Mouse (Mus musculus) kidney, postnatal 36 days (tissue): ENCODE data around the gene Ube2r2.

ENCODE experiments used
- DNase-seq, 2 experiments: peaks; one replicate each; pipeline ENCODE4 v3.0.0; 2021 to 2022; ENCODE audit warnings: mixed read lengths in 2 of 2

The Ube2r2 gene

DNA sequence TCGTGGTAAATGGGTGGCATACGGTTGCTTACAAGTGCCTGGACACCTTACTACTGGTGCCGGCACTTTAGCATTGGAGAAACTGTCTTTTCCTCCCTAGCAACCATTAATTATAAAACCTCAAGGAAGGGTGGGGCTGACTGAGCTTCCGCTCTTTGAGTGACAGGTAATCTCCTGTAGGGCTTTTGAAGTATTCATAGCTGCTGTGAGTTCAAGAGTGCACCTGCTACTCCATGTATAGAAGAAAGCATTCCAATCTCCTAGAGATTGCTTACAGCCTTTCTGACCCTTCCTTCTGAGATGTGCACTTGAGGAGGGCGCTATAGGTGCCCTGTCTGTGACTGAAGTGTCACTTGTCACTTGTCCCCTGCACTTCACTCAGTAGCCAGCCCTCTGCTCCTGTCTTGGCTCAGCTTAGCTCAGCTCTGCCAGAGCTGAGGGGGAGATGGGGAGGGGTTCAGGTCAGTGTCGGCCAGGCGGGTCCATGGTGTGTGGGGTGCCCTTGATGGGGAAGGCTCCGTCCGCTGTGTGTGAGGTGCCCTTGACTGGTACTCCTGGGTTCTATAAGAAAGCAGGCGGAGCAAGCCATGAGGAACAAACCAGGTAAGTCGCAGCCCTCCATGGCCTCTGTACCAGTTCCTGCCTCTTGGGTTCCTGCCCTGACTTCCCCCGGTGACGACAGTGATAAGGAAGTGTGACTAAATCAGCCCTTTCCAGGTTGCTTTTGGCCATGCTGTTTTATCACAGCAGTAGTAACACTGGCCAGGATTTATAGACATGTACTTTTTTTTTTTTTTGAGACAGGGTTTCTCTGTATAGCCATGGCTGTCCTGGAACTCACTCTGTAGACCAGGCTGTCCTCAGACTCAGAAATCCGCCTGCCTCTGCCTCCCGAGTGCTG is 44.5 kb downstream of the Ube2r2 start:
- peak in 1 of 2 experiments; percentile 16 for DNase-seq

GRCm38 (mm10) chr4:41189809-41190208 is 54.3 kb downstream of the Ube2r2 start:
- DNase-seq = no peak

- DNase-seq = no peak
Measured at GRCm38 (mm10) chr4:41192544-41193512, 57.3 kb downstream of the Ube2r2 start.

GRCm38 (mm10) chr4:41195328-41195727 is 59.8 kb downstream of the Ube2r2 start:
- DNase-seq = no peak

- peak in 1 of 2 experiments; percentile 39 for DNase-seq
Measured at GRCm38 (mm10) chr4:41196861-41197610, 61.5 kb downstream of the Ube2r2 start.

DNA sequence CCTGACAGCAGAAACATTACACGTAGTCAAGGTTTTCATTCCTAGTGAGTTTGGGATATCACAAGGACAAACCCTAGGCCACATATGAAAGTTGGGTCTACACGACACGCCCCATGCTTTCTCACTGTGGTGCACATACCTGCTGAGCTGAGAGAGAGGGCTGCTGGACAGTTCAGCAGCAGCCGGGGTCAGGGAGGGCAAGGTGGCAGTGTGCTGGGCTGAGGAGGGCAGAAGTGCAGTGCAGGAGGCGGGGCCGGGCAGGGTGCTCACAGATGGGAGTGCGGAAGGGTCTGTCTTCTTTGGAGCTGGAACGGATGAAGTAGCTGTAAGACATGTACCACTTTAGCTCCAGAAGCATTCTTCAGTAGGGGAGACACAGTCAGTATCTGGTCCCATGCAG is 66.6 kb downstream of the Ube2r2 start:
- DNase-seq = no peak

GRCm38 (mm10) chr4:41205751-41206150 is 70.2 kb downstream of the Ube2r2 start:
- no peak for DNase-seq

DNA sequence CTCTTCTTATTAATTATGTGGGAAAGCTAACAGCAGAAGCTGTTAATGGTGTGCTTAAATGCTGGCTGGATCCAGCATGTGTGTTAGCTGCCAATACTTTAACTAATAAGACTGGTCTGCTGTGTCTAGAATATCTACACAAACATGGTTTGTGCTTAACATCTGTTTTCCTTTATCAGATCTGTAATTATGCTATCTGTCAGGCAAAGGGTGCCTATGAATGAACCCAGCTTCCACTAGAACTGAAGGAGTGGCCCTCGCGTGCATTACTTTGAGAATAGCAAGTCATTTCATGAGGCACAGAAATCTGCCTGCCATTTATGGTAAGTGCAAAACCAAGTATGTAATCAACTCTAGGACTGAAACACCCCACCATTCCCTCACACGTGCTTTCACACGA is 72.5 kb downstream of the Ube2r2 start:
- no peak for DNase-seq

DNA sequence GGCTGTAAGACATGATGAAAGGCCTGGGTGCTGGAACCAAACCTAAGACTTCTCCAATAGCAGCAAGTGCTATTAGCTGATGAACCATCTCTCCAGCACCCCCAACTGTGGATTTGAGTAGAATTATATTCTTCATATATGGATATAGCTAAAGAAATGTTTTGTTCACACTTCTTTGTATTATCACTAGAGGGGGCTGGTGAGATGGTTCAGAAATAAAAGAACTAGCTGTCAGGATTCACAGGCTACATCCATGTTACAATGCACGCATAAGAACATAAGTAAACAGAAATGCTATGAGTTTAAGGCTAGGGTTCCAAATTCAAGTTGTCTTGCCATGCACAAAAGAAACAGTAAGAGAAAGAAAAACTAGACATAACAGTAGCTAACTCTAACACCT is 89.9 kb downstream of the Ube2r2 start:
- DNase-seq = peak in 1 of 2 experiments; percentile 5

DNA sequence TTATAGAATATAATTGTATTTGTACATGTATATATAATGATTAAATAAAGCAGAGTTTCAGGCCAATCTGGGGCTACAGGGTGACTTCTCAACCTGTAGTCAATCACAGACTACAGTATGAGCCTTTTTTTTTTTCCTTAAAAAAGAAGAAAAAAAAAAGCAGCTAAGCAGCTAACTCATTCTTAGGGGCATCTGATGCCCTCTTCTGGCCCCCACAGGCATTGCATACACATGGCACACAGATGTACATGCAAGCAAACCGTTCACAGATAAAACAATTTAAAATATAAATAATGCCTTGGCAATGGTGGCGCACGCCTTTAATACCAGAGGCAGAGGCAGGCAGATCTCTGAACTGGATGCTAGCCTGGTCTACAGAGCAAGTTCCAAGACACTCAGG is 90.8 kb downstream of the Ube2r2 start:
- DNase-seq = peak; percentile 47 to 71

DNA sequence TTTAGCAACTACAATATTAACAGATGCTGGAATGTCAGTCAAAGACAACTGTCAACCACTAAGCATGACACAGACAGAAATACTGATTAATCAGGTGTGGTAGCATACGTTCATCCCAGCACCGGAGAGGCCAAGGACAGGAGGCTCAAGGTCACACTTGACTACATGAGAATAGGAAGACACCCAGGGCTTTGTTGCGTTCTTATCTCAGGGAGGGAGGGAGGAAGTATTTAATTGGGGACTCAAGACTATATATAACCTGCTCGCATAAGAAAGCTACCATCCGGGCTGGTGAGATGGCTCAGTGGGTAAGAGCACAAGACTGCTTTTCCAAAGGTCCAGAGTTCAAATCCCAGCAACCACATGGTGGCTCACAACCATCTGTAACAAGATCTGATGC is 100.1 kb downstream of the Ube2r2 start:
- no peak for DNase-seq

DNA sequence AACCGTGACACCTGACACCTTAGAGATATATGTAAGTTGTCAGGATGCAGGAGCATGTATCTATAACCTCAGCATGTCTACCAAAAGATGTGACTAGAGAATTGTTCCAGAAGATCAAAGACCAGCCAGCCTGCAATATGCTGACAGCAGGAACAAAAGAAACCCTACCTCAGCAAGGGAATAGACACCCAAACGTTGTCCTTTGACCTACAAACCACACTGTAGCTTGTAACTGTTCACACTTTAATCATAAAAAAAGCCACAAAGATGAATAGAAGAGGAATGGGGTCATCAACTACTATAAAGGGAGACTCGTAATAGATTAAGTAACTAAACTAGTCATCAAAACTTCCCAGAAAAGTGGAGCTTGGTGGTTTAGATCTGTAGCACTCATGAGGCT is 105.4 kb downstream of the Ube2r2 start:
- DNase-seq = peak in 1 of 2 experiments; percentile 23
